Mouse (Mus musculus) erythroblast, adult 5-6 weeks (primary cell): ENCODE data around the gene Cryaa. TPM values are rescaled to one million over a fixed set of nuclear protein-coding genes. Genes with fewer than 3 reads are reported as not detected.

ENCODE experiments used
- ATAC-seq: replicated peaks from 2 replicates; pipeline ENCODE4 v1.8.0; 2016; ENCODE audit warnings: moderate number of reproducible peaks, mild to moderate bottlenecking, moderate TSS enrichment, inconsistent platforms; ENCODE audit not compliant: poor library complexity, low FRiP score, severe bottlenecking
- total RNA-seq, 2 experiments: library from RNA; stranded (forward) in 1 of 2; stranded (reverse) in 1 of 2; fragments of 150-400 nt in 1 of 2; fragments of 200-764, 138-1000 nt in 1 of 2; gene quantifications; 2 replicates each; pipeline versions ENCODE4 v1.2.3 to v1.2.4; 2015 to 2017; ENCODE audit warnings: low replicate concordance in 2 of 2

Gene Cryaa
- total RNA-seq (2015; ENCODE audit: low replicate concordance) (not detected in 2 replicates), total RNA-seq (2017; ENCODE audit: low replicate concordance) (not detected in 2 replicates)

GRCm38 (mm10) chr17:31677507-31677906 is at the start of gene Cryaa:
Gene Cryaa (plus strand): TSS chr17:31677807.
- ATAC-seq, result no peak

DNA sequence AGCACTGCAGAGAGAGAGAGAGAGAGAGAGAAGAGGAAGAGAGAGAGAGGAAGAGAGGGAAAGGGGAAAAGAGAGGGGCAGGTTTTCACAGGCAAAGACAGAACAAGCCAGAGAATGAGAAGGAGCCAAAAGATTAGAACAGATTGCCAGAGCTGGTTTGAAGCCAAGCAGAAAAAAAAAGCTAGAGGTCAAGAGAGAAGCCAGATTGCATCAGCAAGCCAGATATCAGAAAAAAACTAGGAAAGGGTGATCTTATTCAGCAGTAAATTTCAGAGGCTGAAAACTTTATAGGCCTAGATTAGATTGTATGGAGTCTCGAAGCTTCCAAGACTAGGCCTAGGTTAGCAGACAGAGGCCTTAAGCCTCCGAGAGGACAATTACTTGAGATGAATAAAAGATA is 49.6 kb upstream of the Cryaa start:
- no peak for ATAC-seq

- ATAC-seq, result no peak
These were observed 46.4 kb upstream of the Cryaa start for GRCm38 (mm10) chr17:31631081-31631800.

DNA sequence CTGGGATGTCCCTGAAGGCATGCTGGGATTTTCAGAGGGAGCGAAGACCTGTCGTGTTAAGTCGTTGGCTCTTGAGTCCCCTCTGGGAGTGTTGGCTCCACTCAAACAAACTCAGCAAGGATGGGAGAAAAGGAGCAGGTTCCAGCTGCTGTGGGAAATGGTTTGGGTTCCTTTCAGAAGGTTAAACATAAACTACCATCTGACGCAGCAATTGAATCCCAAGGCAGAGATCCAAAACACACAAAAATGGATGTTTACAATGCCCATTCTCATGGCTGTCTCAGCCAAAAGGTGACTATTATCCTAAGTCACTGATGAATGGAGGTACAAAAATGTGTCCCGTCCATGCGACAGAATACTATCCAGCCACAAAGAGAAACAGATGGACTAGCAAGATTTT is 44.6 kb upstream of the Cryaa start:
- no peak for ATAC-seq

DNA sequence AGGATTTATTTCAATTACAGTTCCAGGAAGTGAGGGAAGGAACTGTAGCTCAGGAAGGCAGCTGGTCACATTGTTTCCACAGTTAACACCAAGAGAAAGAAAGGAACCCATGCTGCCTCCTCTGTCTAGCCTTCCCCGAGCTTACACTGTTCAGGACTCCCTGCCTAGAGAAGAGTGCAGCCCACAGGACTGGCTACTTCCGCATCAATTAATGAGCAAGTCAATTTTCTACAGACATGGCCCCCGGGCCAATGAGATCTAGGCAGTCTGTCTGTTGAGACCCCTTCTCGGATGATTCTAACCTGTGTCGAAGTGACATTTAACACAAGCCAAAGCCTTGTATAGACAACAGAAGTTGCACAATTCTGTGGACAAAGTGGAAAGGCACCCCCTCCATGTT is 42.7 kb upstream of the Cryaa start:
- ATAC-seq, result no peak

GRCm38 (mm10) chr17:31635781-31636180 is 41.8 kb upstream of the Cryaa start:
- no peak for ATAC-seq

GRCm38 (mm10) chr17:31636277-31636941 is 41.2 kb upstream of the Cryaa start:
- ATAC-seq, result no peak; the same call in 1 of the 2 replicates

DNA sequence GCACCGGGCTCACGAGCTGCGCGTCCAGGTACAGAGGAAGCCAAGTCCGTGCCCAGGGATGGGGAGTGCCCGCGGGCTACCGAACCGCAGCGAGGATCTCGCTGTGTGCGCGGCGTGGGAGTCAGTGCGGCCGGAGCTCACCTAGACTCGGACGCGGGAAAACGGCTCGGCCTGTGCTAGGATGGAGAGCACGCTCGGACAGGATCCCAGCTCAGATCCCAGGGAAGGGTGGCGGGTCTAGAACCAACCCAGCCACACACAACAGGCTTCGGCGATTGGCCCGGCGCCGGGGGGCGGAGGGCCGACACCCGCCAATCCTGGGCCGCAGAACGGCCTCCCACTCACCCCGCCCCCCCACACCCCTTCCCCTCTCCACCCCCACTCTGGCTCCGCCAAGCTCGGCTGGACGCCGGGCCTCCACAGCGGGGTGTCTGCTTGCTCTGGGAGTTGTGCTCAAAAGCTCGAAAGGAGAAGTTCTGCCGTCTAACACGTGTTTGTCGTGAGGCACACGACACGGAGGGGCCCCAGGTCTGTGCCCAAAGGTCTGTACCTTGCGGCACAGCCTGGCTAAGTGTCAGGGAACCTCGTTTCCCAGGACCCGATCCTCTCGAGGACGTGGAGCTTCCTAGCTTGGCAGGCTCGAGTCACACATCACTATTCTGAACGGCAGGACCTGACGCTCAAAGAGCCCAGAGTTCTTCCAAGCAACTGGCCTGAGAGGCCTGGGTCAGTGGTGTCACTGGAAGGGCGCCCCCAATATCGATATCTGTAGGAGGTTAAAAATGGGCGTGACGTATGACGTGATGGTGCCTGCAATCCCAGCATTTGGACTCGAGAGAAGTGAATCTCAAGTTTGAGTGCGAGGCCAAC is 40.4 kb upstream of the Cryaa start, which contains the start of gene Cbs:
TSS of gene Cbs (minus strand) at position 297 of the 870 bp plus-strand sequence.
- no peak for ATAC-seq

DNA sequence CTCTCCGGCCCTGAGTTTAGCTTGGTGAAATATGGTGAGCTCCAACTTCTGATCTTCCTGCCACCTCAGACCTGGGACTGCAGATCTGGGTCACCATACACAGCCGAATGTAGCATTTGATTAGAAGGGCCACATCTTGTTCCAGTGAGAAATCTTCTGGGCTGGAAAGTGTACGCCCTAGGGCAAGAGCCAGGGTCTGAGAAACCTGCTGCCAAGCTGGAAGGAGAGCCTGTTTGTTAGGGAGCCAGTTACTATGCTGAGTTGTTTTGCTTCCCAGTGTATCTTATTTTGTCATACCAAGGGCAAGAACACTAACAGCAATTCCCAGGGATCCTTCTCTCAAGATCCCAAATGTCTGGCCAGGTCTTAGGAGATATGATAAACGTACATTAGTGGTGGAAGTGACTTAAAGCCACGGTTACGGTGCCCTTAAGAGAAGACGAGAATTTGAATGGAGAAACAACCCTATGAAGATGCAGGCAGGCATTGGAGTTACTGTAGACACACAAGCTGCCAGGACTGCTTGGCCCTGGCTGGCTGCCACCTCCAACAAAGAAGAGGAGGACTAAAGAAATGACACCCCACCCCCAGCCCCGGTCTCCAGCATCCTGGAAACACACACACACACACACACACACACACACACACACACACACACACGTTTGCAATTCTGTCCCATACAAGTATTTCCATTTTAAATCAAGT is 39.6 kb upstream of the Cryaa start:
- no peak for ATAC-seq

- no peak for ATAC-seq
These were observed 38.0 kb upstream of the Cryaa start for GRCm38 (mm10) chr17:31639651-31640050.

DNA sequence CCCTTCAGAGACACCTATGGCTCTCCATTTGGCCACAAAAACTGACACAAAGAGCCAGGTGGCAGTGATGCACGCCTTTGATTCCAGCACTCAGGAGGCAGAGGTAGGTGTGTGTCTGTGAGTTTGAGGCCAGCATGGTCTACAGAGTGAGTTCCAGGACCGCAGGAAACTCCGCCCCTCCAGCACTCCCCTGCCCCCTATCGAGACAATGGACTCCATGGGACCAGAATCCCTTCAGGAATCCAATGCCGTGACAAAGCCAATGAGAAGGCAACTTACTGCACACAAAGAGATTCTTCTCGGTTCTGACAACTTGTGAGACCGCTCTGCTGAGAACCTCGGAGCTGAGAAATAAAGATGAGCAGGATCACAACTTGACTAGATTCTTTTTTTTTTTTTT is 35.3 kb upstream of the Cryaa start:
- no peak for ATAC-seq

GRCm38 (mm10) chr17:31642913-31643312 is 34.7 kb upstream of the Cryaa start:
- no peak for ATAC-seq

DNA sequence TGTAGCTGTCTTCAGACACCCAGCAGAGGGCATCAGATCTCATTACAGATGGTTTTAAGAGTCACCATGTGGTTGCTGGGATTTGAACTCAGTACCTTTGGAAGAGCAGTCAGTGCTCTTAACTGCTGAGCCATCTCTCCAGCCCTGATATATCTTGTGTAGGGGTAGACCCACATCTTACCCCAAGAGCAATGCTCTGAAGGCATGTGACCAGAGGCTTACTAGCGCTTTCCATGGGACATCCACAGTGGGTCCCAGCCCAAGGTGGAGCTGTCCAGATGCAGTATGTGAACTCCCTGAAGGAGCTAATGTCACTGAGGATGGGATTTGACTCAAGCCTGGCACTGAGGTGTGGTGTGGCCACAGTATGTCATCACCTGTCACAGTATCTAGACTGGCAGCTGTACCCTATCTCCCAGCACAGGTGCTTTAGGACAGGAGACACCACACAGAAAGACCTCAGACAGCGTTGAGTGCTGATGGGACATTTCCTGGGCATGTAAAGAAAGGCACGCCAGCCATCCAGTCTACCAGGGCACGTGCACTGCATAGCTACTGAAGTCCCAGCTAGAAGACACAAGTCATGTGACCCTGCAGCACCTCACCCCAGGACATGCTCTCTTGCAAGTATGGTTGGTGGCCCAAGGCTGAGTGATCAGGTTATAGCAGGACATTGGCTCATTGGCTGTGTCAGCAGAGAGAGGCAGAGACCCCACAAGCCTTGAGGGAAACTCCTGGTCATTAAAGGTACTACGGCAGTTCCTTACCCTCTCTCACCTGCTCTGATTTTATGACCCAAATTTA is 31.2 kb upstream of the Cryaa start:
- ATAC-seq, result no peak

- ATAC-seq, result no peak
These were observed 25.5 kb upstream of the Cryaa start for GRCm38 (mm10) chr17:31652152-31652551.

DNA sequence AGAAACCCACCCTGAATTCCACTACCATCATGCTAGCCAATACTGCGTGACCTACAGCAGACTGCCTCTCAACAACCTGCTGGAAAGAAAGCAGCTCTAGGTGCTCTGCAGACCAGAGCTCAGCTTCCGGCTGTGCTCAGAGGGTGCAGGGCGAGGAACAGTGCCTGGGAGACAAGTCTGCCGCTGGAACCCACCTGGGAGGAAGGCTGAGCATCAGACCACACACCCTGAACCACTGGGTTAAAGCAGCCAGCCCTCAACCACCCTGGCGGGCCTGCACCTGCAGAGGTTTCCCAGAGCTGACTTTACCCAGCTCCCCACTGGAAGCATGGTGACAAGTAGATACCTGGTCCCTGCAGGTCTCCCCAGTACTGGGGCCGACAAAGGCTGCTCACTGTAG is 24.3 kb upstream of the Cryaa start:
- no peak for ATAC-seq

DNA sequence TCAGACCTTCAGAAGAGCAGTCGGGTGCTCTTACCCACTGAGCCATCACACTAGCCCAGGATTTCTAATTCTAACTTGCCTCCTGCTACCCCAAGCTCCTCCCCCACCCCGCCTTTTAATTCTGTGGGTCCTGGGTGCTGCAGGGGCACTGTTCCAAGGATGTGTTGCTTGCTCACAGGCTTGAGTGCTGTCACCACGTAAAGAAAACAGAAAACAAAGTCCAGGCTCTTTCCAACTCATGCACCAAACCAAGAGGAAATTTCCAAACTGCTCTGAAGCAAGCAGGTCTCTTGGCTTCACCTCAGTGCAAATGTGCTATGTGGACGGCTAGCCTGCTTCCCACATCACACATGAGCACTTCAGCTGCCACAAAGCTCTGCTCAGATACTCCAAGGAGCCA is 22.2 kb upstream of the Cryaa start:
- no peak for ATAC-seq

- no peak for ATAC-seq
These were observed 20.9 kb upstream of the Cryaa start for GRCm38 (mm10) chr17:31656682-31657081.

DNA sequence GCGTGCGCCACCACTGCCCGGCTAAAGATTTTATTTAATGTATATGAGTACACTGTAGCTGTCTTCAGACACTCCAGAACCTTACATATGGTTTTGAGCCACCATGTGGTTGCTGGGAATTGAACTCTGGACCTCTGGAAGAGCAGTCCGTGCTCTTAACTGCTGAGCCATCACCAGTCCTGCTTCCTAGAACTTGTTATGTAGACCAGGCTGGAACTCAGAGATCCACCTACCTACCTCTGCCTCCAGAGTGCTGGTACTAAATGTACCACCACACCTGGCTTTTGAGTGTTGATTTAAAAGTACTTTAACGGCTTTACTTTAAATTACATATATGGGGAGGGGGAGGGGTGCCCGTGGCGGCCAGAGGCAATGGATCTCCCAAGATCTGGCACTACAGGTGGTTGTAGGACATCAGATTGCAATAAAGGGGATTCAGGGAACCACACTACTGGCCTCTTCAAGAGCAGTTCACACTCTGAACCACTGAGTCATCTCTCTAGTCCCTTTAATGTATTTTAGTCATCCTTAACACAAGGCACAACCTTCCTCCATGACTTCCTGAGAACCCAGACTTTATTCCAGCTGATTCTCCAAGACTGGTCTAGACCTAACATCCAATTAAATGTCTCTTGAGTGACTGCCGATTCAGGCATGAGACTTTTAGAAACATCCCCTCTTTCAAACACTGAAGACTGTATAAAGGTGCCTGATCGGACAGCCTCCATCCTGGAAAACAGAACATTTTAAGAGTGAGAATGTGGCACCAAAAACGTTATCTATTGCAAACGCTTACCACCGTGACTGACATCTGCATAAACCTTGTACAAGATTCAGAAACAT is 20.2 kb upstream of the Cryaa start:
- ATAC-seq, result no peak
